Mouse (Mus musculus) ES-E14 (cell line): ENCODE results near the gene Suco. TPM values are rescaled to one million over a fixed set of nuclear protein-coding genes. Genes with fewer than 3 reads are reported as not detected.

Experiments used
- DNase-seq: peaks from one replicate; pipeline ENCODE4 v3.0.0-alpha.2; 2013; ENCODE audit warnings: low read depth, low spot score
- H3K27ac ChIP-seq: 2 replicates; pipeline ENCODE4 v1.5.1; 2012; ENCODE audit warnings: low read depth, mild to moderate bottlenecking, low read length, moderate library complexity, mixed read lengths; ENCODE audit not compliant: poor library complexity, insufficient read depth, severe bottlenecking
- H3K36me3 ChIP-seq: 2 replicates; pipeline ENCODE4 v1.6.1; 2012; ENCODE audit warnings: mild to moderate bottlenecking, low read length, moderate library complexity, mixed read lengths; ENCODE audit not compliant: control insufficient read depth, poor library complexity, insufficient read depth, severe bottlenecking
- H3K4me1 ChIP-seq, 2 experiments: fragments of 150-350 bp in 1 of 2; sonication (generic) in 1 of 2; 2 replicates each; pipeline ENCODE4 v1.6.1; 2012; ENCODE audit warnings: low read length in 2 of 2, mild to moderate bottlenecking in 1 of 2, mixed read lengths in 1 of 2; ENCODE audit not compliant: control insufficient read depth in 2 of 2, insufficient read depth in 2 of 2, poor library complexity in 1 of 2
- H3K4me3 ChIP-seq, 2 experiments: fragments of 150-350 bp in 1 of 2; sonication (generic) in 1 of 2; 2 replicates each; pipeline ENCODE4 v1.5.1; 2012; ENCODE audit warnings: low read length in 2 of 2, low read depth in 1 of 2, mild to moderate bottlenecking in 1 of 2, mixed read lengths in 1 of 2; ENCODE audit not compliant: insufficient read depth in 1 of 2, poor library complexity in 1 of 2, severe bottlenecking in 1 of 2
- H3K9ac ChIP-seq: 2 replicates; pipeline ENCODE4 v1.6.1; 2012; ENCODE audit warnings: low read depth, mild to moderate bottlenecking, low read length, mixed read lengths; ENCODE audit not compliant: poor library complexity, insufficient read depth, severe bottlenecking
- H3K9me3 ChIP-seq: fragments of 150-350 bp; sonication (generic); 2 replicates; pipeline ENCODE4 v1.6.1; 2012; ENCODE audit warnings: low read depth, mild to moderate bottlenecking, low read length; ENCODE audit not compliant: control insufficient read depth, insufficient read depth
- CHD2 ChIP-seq: IDR thresholded peaks from 2 replicates; pipeline ENCODE4 v1.6.1; 2014; ENCODE audit warnings: mild to moderate bottlenecking, low read depth, low read length, inconsistent platforms
- HCFC1 ChIP-seq: IDR thresholded peaks from 2 replicates; pipeline ENCODE4 v1.6.1; 2012; ENCODE audit warnings: low read length, inconsistent platforms, borderline replicate concordance; ENCODE audit not compliant: insufficient read depth
- MAFK ChIP-seq: IDR thresholded peaks from 2 replicates; pipeline ENCODE4 v1.6.1; 2014; ENCODE audit warnings: mild to moderate bottlenecking, low read depth, low read length, inconsistent platforms; ENCODE audit not compliant: insufficient read depth
- ZC3H11A ChIP-seq: IDR thresholded peaks from 2 replicates; pipeline ENCODE4 v1.6.1; 2012; ENCODE audit warnings: low read depth, mild to moderate bottlenecking, inconsistent platforms, low read length, borderline replicate concordance
- ZNF384 ChIP-seq: IDR thresholded peaks from 2 replicates; pipeline ENCODE4 v1.6.1; 2012; ENCODE audit warnings: low read depth, low read length, inconsistent platforms
- in situ Hi-C, 2 experiments: fragments of 600-800 bp; cut with MboI; formaldehyde crosslinking; loops; one replicate each; pipeline ENCODE4 v1.15.1; 2025; ENCODE audit warnings: low sequenced_read_pairs in 2 of 2, inconsistent platforms in 1 of 2; ENCODE audit not compliant: unreplicated experiment in 2 of 2
- total RNA-seq: library from RNA; depleted of rRNA; stranded (reverse); fragments of 300-350 nt; gene quantifications from 2 replicates; pipeline ENCODE4 v1.2.3, GENCODE M21; 2012

Gene Suco
- total RNA-seq, 1 experiment, result 56.9 TPM

GRCm38 (mm10) chr1:161916036-161916435 is 39.6 kb upstream of the Suco start:
- Histone ChIP-seq H3K9me3 (no peaks in the 10 kb centered on the region), H3K9ac (no peak overlapping the region), H3K4me3 (no peak overlapping the region), H3K27ac (no peak overlapping the region; the same call in 1 of the 2 replicates), H3K36me3 (no peaks in the 10 kb centered on the region), H3K4me1 (peaks cover 13 to 14% of the 10 kb centered on the region in 2 experiments)
- TF ChIP-seq CHD2, result no peak
- no peak for TF ChIP-seq ZC3H11A
- TF ChIP-seq MAFK, result no peak
- TF ChIP-seq ZNF384, result no peak
- TF ChIP-seq HCFC1, result no peak
- DNase-seq, result no peak
- in situ Hi-C loops, result no loop called here

- no peak overlapping the region for H3K27ac ChIP-seq
- TF ChIP-seq ZC3H11A, result no peak
- TF ChIP-seq CHD2, result no peak
- TF ChIP-seq MAFK, result no peak
- in situ Hi-C loops, result no loop called here
- H3K4me1 ChIP-seq, result peaks cover 6 to 13% of the 10 kb centered on the region in 2 experiments
- no peaks in the 10 kb centered on the region for H3K36me3 ChIP-seq
- no peak overlapping the region for H3K9ac ChIP-seq
- H3K9me3 ChIP-seq, result no peaks in the 10 kb centered on the region
- no peak overlapping the region for H3K4me3 ChIP-seq
- no peak for DNase-seq
Measured at GRCm38 (mm10) chr1:161913648-161913984, 37.1 kb upstream of the Suco start.

- Histone ChIP-seq H3K9ac (no peak overlapping the region), H3K4me1 (peaks cover 6 to 11% of the 10 kb centered on the region in 2 experiments), H3K27ac (no peak overlapping the region), H3K4me3 (no peak overlapping the region), H3K36me3 (no peaks in the 10 kb centered on the region), H3K9me3 (no peaks in the 10 kb centered on the region)
- no peak for DNase-seq
- TF ChIP-seq ZNF384 (no peak), MAFK (no peak), ZC3H11A (no peak), CHD2 (no peak), HCFC1 (no peak)
- in situ Hi-C loops, result no loop called here
Measured at GRCm38 (mm10) chr1:161912940-161913647, 36.6 kb upstream of the Suco start.

- TF ChIP-seq HCFC1 (no peak), ZC3H11A (no peak), ZNF384 (no peak), MAFK (no peak), CHD2 (no peak)
- in situ Hi-C loops, result no loop called here
- Histone ChIP-seq H3K9ac (no peak overlapping the region), H3K27ac (no peak overlapping the region), H3K4me1 (peaks cover 5% of the 10 kb centered on the region in 2 experiments; a peak in 3 of 4 replicates), H3K36me3 (no peaks in the 10 kb centered on the region), H3K9me3 (no peaks in the 10 kb centered on the region), H3K4me3 (no peak overlapping the region)
- DNase-seq, result no peak
Measured at GRCm38 (mm10) chr1:161909074-161909473, 32.6 kb upstream of the Suco start.
